Mouse (Mus musculus) left cerebral cortex, adult 18-20 months (tissue): ENCODE data around the gene Sema3d. TPM values are rescaled to one million over a fixed set of nuclear protein-coding genes. Genes with fewer than 3 reads are reported as not detected.

Experiments used
- DNase-seq, 2 experiments: peaks; one replicate each; pipeline ENCODE4 v3.0.0; 2021 to 2022; ENCODE audit warnings: low spot score in 2 of 2, mixed read lengths in 1 of 2
- total RNA-seq, 2 experiments: library from RNA; stranded (reverse); gene quantifications; 2 replicates each; pipeline ENCODE4 v1.2.3; 2021

The Sema3d gene
- total RNA-seq, 2 experiments from 2014 or later = 4.2 to 5.8 TPM

DNA sequence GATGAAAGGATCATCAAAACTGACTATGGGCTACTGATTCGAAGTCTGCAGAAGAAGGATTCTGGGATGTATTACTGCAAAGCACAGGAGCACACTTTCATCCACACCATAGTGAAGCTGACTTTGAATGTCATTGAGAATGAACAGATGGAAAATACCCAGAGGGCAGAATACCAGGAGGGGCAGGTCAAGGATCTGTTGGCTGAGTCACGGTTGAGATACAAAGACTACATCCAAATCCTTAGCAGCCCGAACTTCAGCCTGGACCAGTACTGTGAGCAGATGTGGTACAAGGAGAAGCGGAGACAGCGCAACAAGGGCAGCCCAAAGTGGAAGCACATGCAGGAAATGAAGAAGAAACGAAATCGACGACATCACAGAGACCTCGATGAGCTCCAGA lies 201.7 kb downstream of the Sema3d start:
- no peak for DNase-seq

DNA sequence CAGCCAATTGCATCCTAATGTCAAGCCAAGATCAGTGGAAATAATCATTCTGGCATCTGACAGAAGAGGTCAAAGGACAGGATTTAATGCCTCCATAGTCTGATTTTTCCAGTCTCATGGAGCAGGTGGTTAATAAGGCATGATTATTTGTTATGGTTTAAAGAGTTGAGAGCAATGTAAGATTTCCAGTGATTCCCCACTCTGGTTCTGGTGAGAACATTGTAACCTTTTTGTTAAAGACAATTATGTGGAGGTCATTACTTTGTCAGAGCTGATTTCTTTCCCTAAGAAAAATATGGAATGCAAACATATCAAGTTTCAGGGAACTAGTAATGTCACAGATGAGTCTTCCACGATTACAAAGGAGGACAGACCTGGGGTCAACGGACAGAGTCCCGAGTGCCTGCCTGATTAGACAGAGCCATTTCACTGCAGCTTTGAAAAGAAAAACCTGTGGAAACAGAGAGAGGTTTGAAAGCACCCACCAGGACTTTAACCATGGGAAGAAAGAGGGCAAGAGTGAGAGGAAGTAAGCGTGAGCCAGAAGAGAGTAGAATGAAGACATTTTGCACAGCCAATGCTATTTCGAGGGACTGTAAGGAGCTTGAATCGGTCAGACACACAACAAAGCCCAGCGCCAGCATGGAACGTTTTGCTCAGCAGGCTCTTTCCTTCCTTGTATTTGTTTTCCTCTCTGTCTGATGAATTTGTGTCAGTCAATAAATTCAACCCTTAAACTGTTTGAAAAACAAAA lies 251.2 kb downstream of the Sema3d start:
- no peak for DNase-seq

DNA sequence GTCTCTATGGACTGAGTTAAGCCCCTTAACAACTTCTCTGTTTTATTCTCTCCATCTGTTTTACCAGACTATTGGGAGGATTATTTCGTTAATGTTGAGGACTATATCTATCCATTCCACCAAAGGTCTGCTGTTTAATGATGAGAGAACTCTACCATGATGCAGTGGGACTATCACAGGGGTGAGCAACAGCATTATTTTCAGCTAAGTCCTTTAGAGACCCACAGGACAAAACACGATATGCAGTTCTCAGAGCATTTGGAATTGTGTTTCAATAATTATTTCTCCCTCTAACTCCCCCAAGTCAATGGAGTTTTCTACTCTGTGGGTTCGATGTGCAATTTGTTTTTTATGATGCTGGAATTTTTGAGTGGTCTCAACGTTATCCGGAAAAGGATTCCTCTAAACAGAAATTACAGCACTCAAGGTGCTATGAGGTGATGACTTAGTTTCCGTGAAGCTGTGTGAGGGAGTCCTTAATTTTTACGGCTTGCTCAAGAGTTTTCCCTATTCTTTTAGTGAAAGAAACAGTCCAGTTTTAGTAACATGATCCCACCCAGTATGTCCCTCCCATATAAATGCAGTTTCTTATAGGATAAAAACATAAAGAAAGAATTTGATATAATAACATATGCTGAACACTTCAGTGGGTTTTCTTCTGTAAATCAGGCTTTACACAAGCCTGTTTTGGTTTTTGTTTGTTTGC lies 254.7 kb downstream of the Sema3d start:
- no peak for DNase-seq
